8 mouse cellular contexts compared by ENCODE assay signal in genomic region chr7:3674507-3675227, GRCm38 (mm10). TPM values are rescaled to one million over a fixed set of nuclear protein-coding genes. Genes with fewer than 3 reads are reported as not detected.
DNase-seq lines count a peak whose midpoint lies in the region; ATAC-seq and TF ChIP-seq lines count a peak whose summit lies in the region.

No protein-coding gene starts in this region.

- H3K9ac ChIP-seq in forebrain, embryonic 11.5 days (ENCODE audit: low read length), result no peak overlapping the region
- no peak overlapping the region for H3K9ac ChIP-seq in liver, embryonic 14.5 days (replicated peaks)
- H3K9ac ChIP-seq in neural tube, embryonic 11.5 days (ENCODE audit: low read length), result no peak overlapping the region
- no peak overlapping the region for H3K9ac ChIP-seq in stomach, embryonic 16.5 days (ENCODE audit: low read length)

- ATAC-seq in CD4-positive, CD25-positive, alpha-beta regulatory T cell, adult 4 months, result peak; percentile 97
- peak; percentile 90 for ATAC-seq in forebrain, embryonic 11.5 days (replicated peaks; ENCODE audit: low FRiP score)
- peak; percentile 80 for ATAC-seq in liver, embryonic 14.5 days (ENCODE audit: insufficient read depth)
- ATAC-seq in neural tube, embryonic 11.5 days (ENCODE audit: insufficient read depth, low FRiP score, low TSS enrichment), result peak; percentile 88
- peak; percentile 79 for ATAC-seq in stomach, embryonic 16.5 days (ENCODE audit: insufficient read depth, low FRiP score)

- intact Hi-C loops in heart, postnatal 10 days (cut with DNase I), result loop anchor here (2.0 to 10.0 kb wide), 2 partner anchors 18 to 230 kb away; partner anchors contain the start of genes Mboat7 and Tsen34

- peak; percentile 86 for DNase-seq in c-Kit-positive CD71-negative TER-119-negative erythroid progenitor cells, embryonic 14.5 days (ENCODE audit: low read depth)
- DNase-seq in forebrain, embryonic 11.5 days (ENCODE audit: low spot score), result peak; percentile 87
- DNase-seq in heart, postnatal 10 days, result peak; percentile 84 to 93
- peak; percentile 82 to 95 for DNase-seq in kidney, postnatal 36 days
- peak; percentile 56 to 59 (median 57) for DNase-seq in liver, embryonic 14.5 days (ENCODE audit: low read depth in 3 of 3, low spot score in 3 of 3)
- peak; percentile 80 for DNase-seq in neural tube, embryonic 11.5 days (ENCODE audit: low spot score)

- H3K4me2 ChIP-seq in forebrain, embryonic 11.5 days (ENCODE audit: low read depth, low read length, severe bottlenecking), result no peak overlapping the region
- no peak overlapping the region for H3K4me2 ChIP-seq in liver, embryonic 14.5 days (ENCODE audit: low read depth)
- H3K4me2 ChIP-seq in neural tube, embryonic 11.5 days (ENCODE audit: low read depth), result no peak overlapping the region
- no peak overlapping the region for H3K4me2 ChIP-seq in stomach, embryonic 16.5 days (ENCODE audit: low read depth, low read length)

- no peak overlapping the region for H3K4me3 ChIP-seq in forebrain, embryonic 11.5 days (ENCODE audit: low read depth, low read length)
- H3K4me3 ChIP-seq in liver, embryonic 14.5 days (ENCODE audit: insufficient read depth in 1 of 2, low read depth in 2 of 2, low read length in 2 of 2), result no peak overlapping the region
- no peak overlapping the region for H3K4me3 ChIP-seq in neural tube, embryonic 11.5 days (ENCODE audit: low read depth, low read length)
- H3K4me3 ChIP-seq in stomach, embryonic 16.5 days (replicated peaks; ENCODE audit: low read length), result no peak overlapping the region

- no peaks in the 10 kb centered on the region for H3K4me1 ChIP-seq in forebrain, embryonic 11.5 days (replicated peaks; ENCODE audit: control insufficient read depth, insufficient read depth, low read length)
- no peaks in the 10 kb centered on the region for H3K4me1 ChIP-seq in liver, embryonic 14.5 days (replicated peaks; ENCODE audit: control insufficient read depth in 2 of 2, insufficient read depth in 2 of 2, low read length in 1 of 2)
- no peaks in the 10 kb centered on the region for H3K4me1 ChIP-seq in neural tube, embryonic 11.5 days (ENCODE audit: control insufficient read depth, insufficient read depth, low read length)
- no peaks in the 10 kb centered on the region for H3K4me1 ChIP-seq in stomach, embryonic 16.5 days (ENCODE audit: control insufficient read depth, insufficient read depth, low read length)

- H3K9me3 ChIP-seq in forebrain, embryonic 11.5 days (ENCODE audit: control insufficient read depth, low read length), result no peaks in the 10 kb centered on the region
- H3K9me3 ChIP-seq in liver, embryonic 14.5 days (ENCODE audit: control insufficient read depth, low read length), result no peaks in the 10 kb centered on the region
- H3K9me3 ChIP-seq in neural tube, embryonic 11.5 days (ENCODE audit: control insufficient read depth, low read length), result no peaks in the 10 kb centered on the region
- no peaks in the 10 kb centered on the region for H3K9me3 ChIP-seq in stomach, embryonic 16.5 days (replicated peaks; ENCODE audit: control insufficient read depth, low read length)

- H3K27ac ChIP-seq in forebrain, embryonic 11.5 days (ENCODE audit: low read depth, low read length), result no peak overlapping the region
- H3K27ac ChIP-seq in liver, embryonic 14.5 days, result no peak overlapping the region
- H3K27ac ChIP-seq in neural tube, embryonic 11.5 days (ENCODE audit: low read depth, low read length), result no peak overlapping the region
- no peak overlapping the region for H3K27ac ChIP-seq in stomach, embryonic 16.5 days (ENCODE audit: low read length)

- 69% methylated on average over 10 of the region's 10 CpGs for WGBS in forebrain, embryonic 11.5 days
- 46% methylated on average over 10 of the region's 10 CpGs for WGBS in liver, embryonic 14.5 days (ENCODE audit: insufficient replicate concordance)
- 71% methylated on average over 10 of the region's 10 CpGs for WGBS in neural tube, embryonic 11.5 days
- WGBS in stomach, embryonic 16.5 days, result 75% methylated on average over 10 of the region's 10 CpGs

- no peak for TF ChIP-seq EP300 in liver, embryonic 14.5 days (IDR thresholded peaks at IDR 0.05; ENCODE audit: low read depth)

- peak; percentile 98 for TF ChIP-seq CTCF in liver, embryonic 14.5 days (IDR thresholded peaks at IDR 0.05; ENCODE audit: low read depth)

- H3K27me3 ChIP-seq in forebrain, embryonic 11.5 days (ENCODE audit: control insufficient read depth, insufficient read depth, low read length), result no peaks in the 10 kb centered on the region
- H3K27me3 ChIP-seq in liver, embryonic 14.5 days (ENCODE audit: control insufficient read depth, insufficient read depth, low read length), result no peaks in the 10 kb centered on the region
- no peaks in the 10 kb centered on the region for H3K27me3 ChIP-seq in neural tube, embryonic 11.5 days (ENCODE audit: control insufficient read depth, insufficient read depth, low read length)
- H3K27me3 ChIP-seq in stomach, embryonic 16.5 days (ENCODE audit: control insufficient read depth, insufficient read depth, low read length), result no peaks in the 10 kb centered on the region

- no peaks in the 10 kb centered on the region for H3K36me3 ChIP-seq in forebrain, embryonic 11.5 days (ENCODE audit: control insufficient read depth, insufficient read depth, low read length)
- H3K36me3 ChIP-seq in liver, embryonic 14.5 days (replicated peaks; ENCODE audit: control insufficient read depth, insufficient read depth, low read depth), result no peaks in the 10 kb centered on the region
- no peaks in the 10 kb centered on the region; the same call in 1 of the 2 replicates for H3K36me3 ChIP-seq in neural tube, embryonic 11.5 days (ENCODE audit: control insufficient read depth, insufficient read depth, low read length)
- no peaks in the 10 kb centered on the region for H3K36me3 ChIP-seq in stomach, embryonic 16.5 days (ENCODE audit: control insufficient read depth, insufficient read depth, low read length)

RNA-seq across cellular contexts. Expression of gene Tmc4, which starts 2.7 kb away (rescaled TPM):
- polyA plus RNA-seq in CD4-positive, CD25-positive, alpha-beta regulatory T cell, adult 4 months (2017; shearing (Covaris generic)), result 10 to 100 TPM; 11.0 to 17.7 TPM
- polyA plus RNA-seq in forebrain, embryonic 11.5 days (2014; fragmentation: Nextera tagmentation; extraction: Ambion mirVana), result 2.1 and 3.5 TPM in 2 replicates
- total RNA-seq in heart, postnatal 10 days (2021), result 1 to 10 TPM; 1.5 to 2.1 TPM
- polyA plus RNA-seq in liver, embryonic 14.5 days (2012; rRNA removed), result 5.5 and 7.6 TPM in 2 replicates
- polyA plus RNA-seq in liver, embryonic 14.5 days (2014; fragmentation: Nextera tagmentation; extraction: Ambion mirVana), result 5.7 and 6.7 TPM in 2 replicates
- 2.7 and 3.3 TPM in 2 replicates for polyA plus RNA-seq in neural tube, embryonic 11.5 days (2014; fragmentation: Nextera tagmentation; extraction: Ambion mirVana)
- polyA plus RNA-seq in stomach, embryonic 16.5 days (2015; fragmentation: Nextera tagmentation; extraction: Ambion mirVana), result 76.9 and 96.7 TPM in 2 replicates

RNA-seq across cellular contexts. Expression of gene Leng1, which starts 9.0 kb away (rescaled TPM):
- polyA plus RNA-seq in CD4-positive, CD25-positive, alpha-beta regulatory T cell, adult 4 months (2017; shearing (Covaris generic)), result 1 to 10 TPM; 6.8 to 8.6 TPM
- polyA plus RNA-seq in forebrain, embryonic 11.5 days (2014; fragmentation: Nextera tagmentation; extraction: Ambion mirVana), result 15.0 and 16.1 TPM in 2 replicates
- total RNA-seq in heart, postnatal 10 days (2021), result 10 to 100 TPM in 1 of 2 experiments, 1 to 10 TPM in 1; 6.7 to 10.4 TPM
- 1.7 and 3.3 TPM in 2 replicates for polyA plus RNA-seq in liver, embryonic 14.5 days (2012; rRNA removed)
- 4.0 and 4.3 TPM in 2 replicates for polyA plus RNA-seq in liver, embryonic 14.5 days (2014; fragmentation: Nextera tagmentation; extraction: Ambion mirVana)
- polyA plus RNA-seq in neural tube, embryonic 11.5 days (2014; fragmentation: Nextera tagmentation; extraction: Ambion mirVana), result 16.9 and 18.2 TPM in 2 replicates
- polyA plus RNA-seq in stomach, embryonic 16.5 days (2015; fragmentation: Nextera tagmentation; extraction: Ambion mirVana), result 12.0 and 14.3 TPM in 2 replicates

RNA-seq across cellular contexts. Expression of gene Tsen34, which starts 18.0 kb away (rescaled TPM):
- 10 to 100 TPM in 1 of 2 experiments, 1 to 10 TPM in 1; 9.2 to 11.2 TPM for polyA plus RNA-seq in CD4-positive, CD25-positive, alpha-beta regulatory T cell, adult 4 months (2017; shearing (Covaris generic))
- polyA plus RNA-seq in forebrain, embryonic 11.5 days (2014; fragmentation: Nextera tagmentation; extraction: Ambion mirVana), result 243 and 269 TPM in 2 replicates
- total RNA-seq in heart, postnatal 10 days (2021), result 100 to 1,000 TPM; 106 to 107 TPM
- 22.8 and 25.3 TPM in 2 replicates for polyA plus RNA-seq in liver, embryonic 14.5 days (2012; rRNA removed)
- 34.4 and 34.6 TPM in 2 replicates for polyA plus RNA-seq in liver, embryonic 14.5 days (2014; fragmentation: Nextera tagmentation; extraction: Ambion mirVana)
- 236 and 244 TPM in 2 replicates for polyA plus RNA-seq in neural tube, embryonic 11.5 days (2014; fragmentation: Nextera tagmentation; extraction: Ambion mirVana)
- polyA plus RNA-seq in stomach, embryonic 16.5 days (2015; fragmentation: Nextera tagmentation; extraction: Ambion mirVana), result 184 and 194 TPM in 2 replicates

RNA-seq across cellular contexts. Expression of gene Mboat7, which starts 18.7 kb away (rescaled TPM):
- 10 to 100 TPM; 19.4 to 25.7 TPM for polyA plus RNA-seq in CD4-positive, CD25-positive, alpha-beta regulatory T cell, adult 4 months (2017; shearing (Covaris generic))
- 37.1 and 40.2 TPM in 2 replicates for polyA plus RNA-seq in forebrain, embryonic 11.5 days (2014; fragmentation: Nextera tagmentation; extraction: Ambion mirVana)
- 10 to 100 TPM; 25.7 to 28.9 TPM for total RNA-seq in heart, postnatal 10 days (2021)
- polyA plus RNA-seq in liver, embryonic 14.5 days (2012; rRNA removed), result 10.3 and 11.6 TPM in 2 replicates
- 11.5 and 13.0 TPM in 2 replicates for polyA plus RNA-seq in liver, embryonic 14.5 days (2014; fragmentation: Nextera tagmentation; extraction: Ambion mirVana)
- polyA plus RNA-seq in neural tube, embryonic 11.5 days (2014; fragmentation: Nextera tagmentation; extraction: Ambion mirVana), result 30.2 and 33.5 TPM in 2 replicates
- 44.5 and 48.6 TPM in 2 replicates for polyA plus RNA-seq in stomach, embryonic 16.5 days (2015; fragmentation: Nextera tagmentation; extraction: Ambion mirVana)

RNA-seq across cellular contexts. Expression of gene Rps9, which starts 29.1 kb away (rescaled TPM):
- polyA plus RNA-seq in CD4-positive, CD25-positive, alpha-beta regulatory T cell, adult 4 months (2017; shearing (Covaris generic)), result 1,000 to 10,000 TPM; 4,852 to 4,938 TPM
- polyA plus RNA-seq in forebrain, embryonic 11.5 days (2014; fragmentation: Nextera tagmentation; extraction: Ambion mirVana), result 1,200 and 1,214 TPM in 2 replicates
- total RNA-seq in heart, postnatal 10 days (2021), result 100 to 1,000 TPM; 812 to 873 TPM
- 680 and 1,914 TPM in 2 replicates for polyA plus RNA-seq in liver, embryonic 14.5 days (2012; rRNA removed)
- polyA plus RNA-seq in liver, embryonic 14.5 days (2014; fragmentation: Nextera tagmentation; extraction: Ambion mirVana), result 960 and 985 TPM in 2 replicates
- 1,156 and 1,182 TPM in 2 replicates for polyA plus RNA-seq in neural tube, embryonic 11.5 days (2014; fragmentation: Nextera tagmentation; extraction: Ambion mirVana)
- 1,206 and 1,366 TPM in 2 replicates for polyA plus RNA-seq in stomach, embryonic 16.5 days (2015; fragmentation: Nextera tagmentation; extraction: Ambion mirVana)
